In the genomic region with DNA sequence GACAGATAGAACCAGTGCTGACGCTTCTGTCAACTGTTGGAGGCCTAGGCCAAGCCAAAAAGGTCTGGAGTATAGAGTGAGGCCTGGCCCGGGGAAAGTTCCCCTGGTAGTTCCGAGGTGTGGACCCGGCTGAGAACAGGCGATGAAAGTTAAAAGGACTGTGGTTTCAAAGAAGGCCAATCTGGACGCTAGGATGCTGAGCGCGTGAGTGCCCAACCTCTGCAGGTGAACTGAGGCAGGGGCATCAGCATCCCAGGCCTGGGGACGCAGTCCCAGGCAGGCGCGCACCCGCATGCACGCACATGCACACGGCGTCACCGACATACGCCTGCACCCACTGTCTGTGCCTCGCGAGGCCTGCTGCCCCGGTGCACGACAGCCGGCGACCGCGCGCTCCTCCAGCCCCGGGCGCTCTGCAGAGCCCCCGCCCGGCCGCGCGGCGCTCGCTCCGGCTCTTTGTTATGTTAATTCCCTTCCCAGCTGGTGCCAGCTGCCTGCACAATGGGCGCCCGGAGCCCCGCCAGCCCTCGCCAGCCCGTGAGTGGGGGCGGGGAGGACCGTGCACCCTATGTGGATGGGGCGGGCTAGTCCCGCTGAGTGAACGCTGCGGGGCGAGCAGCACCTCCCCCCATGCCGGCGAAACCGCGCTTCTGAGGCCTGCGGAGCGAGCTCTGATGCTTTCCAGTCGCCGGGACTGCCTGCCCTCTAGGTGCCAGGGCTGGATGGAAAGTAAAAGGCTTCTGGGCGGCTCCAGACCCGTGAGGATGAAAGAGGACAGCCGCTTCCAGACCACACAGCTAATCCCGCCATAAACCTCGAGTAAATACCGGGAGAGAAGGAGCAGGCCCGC, we compare ENCODE assay signal across 7 mouse cellular contexts. TPM values are rescaled to one million over a fixed set of nuclear protein-coding genes. Genes with fewer than 3 reads are reported as not detected.
DNase-seq lines count a peak whose midpoint lies in the region; ATAC-seq and TF ChIP-seq lines count a peak whose summit lies in the region.

No protein-coding gene starts in this region.

- peak overlapping the region; percentile 60 for H3K9ac ChIP-seq in forebrain, postnatal 0 days
- peak overlapping the region; percentile 71 for H3K9ac ChIP-seq in intestine, embryonic 16.5 days (ENCODE audit: low read depth, low read length)
- peak overlapping the region; percentile 59 for H3K9ac ChIP-seq in midbrain, embryonic 14.5 days (replicated peaks; ENCODE audit: low read length)

- peak; percentile 93 for ATAC-seq in forebrain, postnatal 0 days
- ATAC-seq in intestine, embryonic 16.5 days = peak; percentile 61
- peak; percentile 92 for ATAC-seq in midbrain, embryonic 14.5 days (ENCODE audit: low FRiP score, low TSS enrichment)

- H3K27me3 ChIP-seq in forebrain, postnatal 0 days (ENCODE audit: insufficient read depth, low read length) = no peaks in the 10 kb centered on the region
- no peaks in the 10 kb centered on the region; the same call in none of the 2 replicates for H3K27me3 ChIP-seq in intestine, embryonic 16.5 days (replicated peaks; ENCODE audit: control insufficient read depth, insufficient read depth, low read length)
- H3K27me3 ChIP-seq in midbrain, embryonic 14.5 days (ENCODE audit: control insufficient read depth, insufficient read depth, low read length) = no peaks in the 10 kb centered on the region; the same call in 1 of the 2 replicates

- H3K4me3 ChIP-seq in forebrain, postnatal 0 days (ENCODE audit: low read depth, low read length) = peak overlapping the region; percentile 36
- peak overlapping the region; percentile 57 for H3K4me3 ChIP-seq in intestine, embryonic 16.5 days (ENCODE audit: low read length)
- peak overlapping the region; percentile 37 for H3K4me3 ChIP-seq in midbrain, embryonic 14.5 days (replicated peaks; ENCODE audit: low read depth, low read length)

- TF ChIP-seq CTCF in forebrain, postnatal 0 days (IDR thresholded peaks at IDR 0.05; ENCODE audit: low read depth) = peak; percentile 1; the same call in 1 of the 2 replicates

- DNase-seq in adrenal gland, postnatal 10 days = peak; percentile 68
- peak; percentile 69 to 82 for DNase-seq in cerebellum, adult 18-20 months
- peak; percentile 90 for DNase-seq in forebrain, postnatal 0 days
- DNase-seq in left cerebral cortex, postnatal 4 days = peak; percentile 80
- DNase-seq in midbrain, embryonic 14.5 days = peak; percentile 93
- peak; percentile 74 for DNase-seq in testis, postnatal 10 days (ENCODE audit: low spot score)

- intact Hi-C loops in left cerebral cortex, postnatal 4 days (cut with DNase I) = no loop called here

- peak overlapping the region; percentile 69 for H3K4me2 ChIP-seq in forebrain, postnatal 0 days (ENCODE audit: low read depth)
- H3K4me2 ChIP-seq in intestine, embryonic 16.5 days (ENCODE audit: low read depth, low read length) = peak overlapping the region; percentile 97
- H3K4me2 ChIP-seq in midbrain, embryonic 14.5 days (ENCODE audit: low read length) = peak overlapping the region; percentile 70

- H3K4me1 ChIP-seq in forebrain, postnatal 0 days (ENCODE audit: insufficient read depth) = peaks cover 14% of the 10 kb centered on the region; the same call in 1 of the 2 replicates
- H3K4me1 ChIP-seq in intestine, embryonic 16.5 days (ENCODE audit: control insufficient read depth, insufficient read depth, low read length) = peaks cover 38% of the 10 kb centered on the region
- H3K4me1 ChIP-seq in midbrain, embryonic 14.5 days (ENCODE audit: control insufficient read depth, insufficient read depth, low read length) = peaks cover 42% of the 10 kb centered on the region

- 2% methylated on average over 63 of the region's 63 CpGs for WGBS in forebrain, postnatal 0 days
- WGBS in intestine, embryonic 16.5 days = 4% methylated on average over 63 of the region's 63 CpGs
- WGBS in midbrain, embryonic 14.5 days = under 1% methylated on average over 63 of the region's 63 CpGs

- H3K36me3 ChIP-seq in forebrain, postnatal 0 days (ENCODE audit: insufficient read depth) = no peaks in the 10 kb centered on the region
- no peaks in the 10 kb centered on the region for H3K36me3 ChIP-seq in intestine, embryonic 16.5 days (ENCODE audit: control insufficient read depth, insufficient read depth, low read length)
- H3K36me3 ChIP-seq in midbrain, embryonic 14.5 days (ENCODE audit: control insufficient read depth, insufficient read depth, low read length) = no peaks in the 10 kb centered on the region

- no peaks in the 10 kb centered on the region for H3K9me3 ChIP-seq in forebrain, postnatal 0 days (ENCODE audit: low read length)
- H3K9me3 ChIP-seq in intestine, embryonic 16.5 days (ENCODE audit: control insufficient read depth, low read length) = no peaks in the 10 kb centered on the region
- H3K9me3 ChIP-seq in midbrain, embryonic 14.5 days (ENCODE audit: control insufficient read depth, low read length) = no peaks in the 10 kb centered on the region

- peak overlapping the region; percentile 95 for H3K27ac ChIP-seq in forebrain, postnatal 0 days (ENCODE audit: low read depth, low read length)
- peak overlapping the region; percentile 75 for H3K27ac ChIP-seq in intestine, embryonic 16.5 days (ENCODE audit: low read length)
- H3K27ac ChIP-seq in midbrain, embryonic 14.5 days (replicated peaks; ENCODE audit: low read depth, low read length) = peak overlapping the region; percentile 97

RNA-seq across cellular contexts. Expression of gene Sertad4, which starts 21.0 kb away (rescaled TPM):
- total RNA-seq in adrenal gland, postnatal 10 days (2021) = 1 to 10 TPM; 7.9 to 9.3 TPM
- total RNA-seq in forebrain, postnatal 0 days (2014; rRNA removed) = 10.7 and 14.2 TPM in 2 replicates
- polyA plus RNA-seq in forebrain, postnatal 0 days (2015; fragmentation: Nextera tagmentation; extraction: Ambion mirVana) = 24.6 and 30.4 TPM in 2 replicates
- 2.4 and 3.0 TPM in 2 replicates for polyA plus RNA-seq in intestine, embryonic 16.5 days (2015; fragmentation: Nextera tagmentation; extraction: Ambion mirVana)
- 10 to 100 TPM; 36.7 to 39.6 TPM for total RNA-seq in left cerebral cortex, postnatal 4 days (2021)
- 30.0 and 39.5 TPM in 2 replicates for polyA plus RNA-seq in midbrain, embryonic 14.5 days (2014; fragmentation: Nextera tagmentation; extraction: Ambion mirVana)

Comparison
In these comparisons a context has a peak if more than half of its experiments do, and no peak if none do; other contexts are left out.
1. Peak in every context shown above with its lines: DNase-seq, ATAC-seq, H3K4me3 ChIP-seq and H3K27ac ChIP-seq.